Mouse (Mus musculus) cerebellum, adult 11 months (tissue): ENCODE measurements around the gene Pgls.

Source experiments
- DNase-seq: peaks from one replicate; pipeline ENCODE4 v3.0.0; 2022

The Pgls gene

GRCm38 (mm10) chr8:71569366-71570290 is 22.3 kb upstream of the Pgls start:
- DNase-seq, result peak; percentile 96

GRCm38 (mm10) chr8:71570291-71570954 is 21.6 kb upstream of the Pgls start:
- peak; percentile 97 for DNase-seq

GRCm38 (mm10) chr8:71572077-71572476 is 19.9 kb upstream of the Pgls start:
- DNase-seq, result no peak

- DNase-seq, result peak; percentile 64
These were observed 18.9 kb upstream of the Pgls start for GRCm38 (mm10) chr8:71572847-71573633.

- DNase-seq, result no peak
These were observed 17.6 kb upstream of the Pgls start for GRCm38 (mm10) chr8:71574426-71574825.

- no peak for DNase-seq
These were observed 17.0 kb upstream of the Pgls start for GRCm38 (mm10) chr8:71575020-71575419.

GRCm38 (mm10) chr8:71577856-71578387 is 14.1 kb upstream of the Pgls start:
- DNase-seq, result no peak

- DNase-seq, result no peak
These were observed 13.0 kb upstream of the Pgls start for GRCm38 (mm10) chr8:71579009-71579408.

- no peak for DNase-seq
These were observed 12.5 kb upstream of the Pgls start for GRCm38 (mm10) chr8:71579476-71579875.

GRCm38 (mm10) chr8:71580201-71580600 is 11.8 kb upstream of the Pgls start:
- DNase-seq, result no peak

- DNase-seq, result no peak
These were observed 5.1 kb upstream of the Pgls start for GRCm38 (mm10) chr8:71586891-71587290.

GRCm38 (mm10) chr8:71588762-71589161 is 3.2 kb upstream of the Pgls start:
- DNase-seq, result no peak

GRCm38 (mm10) chr8:71591017-71591416 is 959 bp upstream of the Pgls start:
- no peak for DNase-seq

- peak; percentile 89 for DNase-seq
These were observed 596 bp downstream of the Pgls start for GRCm38 (mm10) chr8:71592374-71593170.

GRCm38 (mm10) chr8:71593556-71594323 is 1.8 kb downstream of the Pgls start:
- no peak for DNase-seq

- DNase-seq, result no peak
These were observed 2.3 kb downstream of the Pgls start for GRCm38 (mm10) chr8:71594324-71594722.

- peak; percentile 91 for DNase-seq
These were observed 3.9 kb downstream of the Pgls start for GRCm38 (mm10) chr8:71595862-71596261.

- DNase-seq, result no peak
These were observed 4.4 kb downstream of the Pgls start for GRCm38 (mm10) chr8:71596384-71596783.

- no peak for DNase-seq
These were observed 4.8 kb downstream of the Pgls start for GRCm38 (mm10) chr8:71596798-71597197.

GRCm38 (mm10) chr8:71597451-71597850 is 5.5 kb downstream of the Pgls start, which contains the start of gene Fam129c:
Gene Fam129c, plus strand, starts transcription at chr8:71597648.
- no peak for DNase-seq

- no peak for DNase-seq
These were observed 6.4 kb downstream of the Pgls start for GRCm38 (mm10) chr8:71598375-71598774.
